Mouse (Mus musculus): ENCODE data around the gene Olfr1145. TPM values are rescaled to one million over a fixed set of nuclear protein-coding genes. Genes with fewer than 3 reads are reported as not detected.

Olfr1145 gene
- polyA plus RNA-seq (2015; fragmentation: Nextera tagmentation; extraction: Ambion mirVana): not detected in 2 replicates

DNA sequence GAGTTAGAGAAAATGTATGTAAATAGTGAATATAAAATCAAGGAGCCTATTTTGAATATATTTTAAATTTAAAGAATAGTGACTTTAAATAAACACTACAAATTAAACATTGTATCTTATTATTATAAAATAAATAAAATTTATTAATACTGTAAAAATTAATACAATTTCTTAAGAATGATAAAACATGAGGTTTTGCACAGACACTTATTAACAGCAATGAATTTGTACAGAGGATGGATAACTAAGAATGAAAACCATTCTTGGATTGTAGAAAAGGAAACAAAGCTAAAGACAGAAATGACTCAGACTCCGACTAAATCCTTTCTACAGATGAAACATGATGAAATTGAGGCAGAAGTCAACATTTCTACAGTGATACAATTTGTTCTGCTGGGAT, at the start of gene Olfr1145:
Gene Olfr1145, plus strand, starts transcription at position 301 of the 400 bp plus-strand sequence.
- Histone ChIP-seq H3K4me2 (replicated peaks) (no peak within 1 kb of the TSS), H3K36me3 (no peaks in the 10 kb centered on the region), H3K9ac (no peak within 1 kb of the TSS), H3K4me1 (replicated peaks) (no peaks in the 10 kb centered on the region), H3K27ac (no peak within 1 kb of the TSS), H3K27me3 (replicated peaks) (no peaks in the 10 kb centered on the region), H3K9me3 (no peaks in the 10 kb centered on the region), H3K4me3 (replicated peaks) (no peak within 1 kb of the TSS)
- WGBS: 79% methylated on average over 1 of the region's 1 CpGs
- no peak for ATAC-seq

DNA sequence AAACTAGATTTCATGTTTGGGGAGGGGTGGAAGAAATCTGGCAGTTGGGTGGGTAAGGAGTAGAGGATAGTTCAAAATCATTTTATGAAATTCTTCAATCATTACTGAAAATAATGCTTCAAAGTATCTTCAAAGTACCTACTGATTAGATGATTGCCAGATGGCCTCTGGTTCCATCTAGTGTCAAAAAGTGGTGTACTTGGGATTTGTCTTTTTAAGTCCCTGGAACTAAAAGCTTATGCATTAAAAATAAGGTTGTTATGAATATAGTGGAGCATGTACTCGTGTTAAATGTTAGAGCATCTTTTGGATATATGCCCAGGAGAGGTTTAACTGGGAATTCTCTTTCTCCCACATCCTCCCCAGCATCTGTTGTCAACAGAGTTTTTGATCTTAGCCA, 33.5 kb upstream of the Olfr1145 start:
- Histone ChIP-seq H3K27ac (no peak overlapping the region), H3K9ac (no peak overlapping the region), H3K9me3 (no peaks in the 10 kb centered on the region), H3K36me3 (no peaks in the 10 kb centered on the region), H3K4me1 (replicated peaks) (no peaks in the 10 kb centered on the region), H3K4me2 (replicated peaks) (no peak overlapping the region), H3K27me3 (replicated peaks) (no peaks in the 10 kb centered on the region), H3K4me3 (replicated peaks) (no peak overlapping the region)
- WGBS: 36% methylated on average over 1 of the region's 1 CpGs
- no peak for ATAC-seq

DNA sequence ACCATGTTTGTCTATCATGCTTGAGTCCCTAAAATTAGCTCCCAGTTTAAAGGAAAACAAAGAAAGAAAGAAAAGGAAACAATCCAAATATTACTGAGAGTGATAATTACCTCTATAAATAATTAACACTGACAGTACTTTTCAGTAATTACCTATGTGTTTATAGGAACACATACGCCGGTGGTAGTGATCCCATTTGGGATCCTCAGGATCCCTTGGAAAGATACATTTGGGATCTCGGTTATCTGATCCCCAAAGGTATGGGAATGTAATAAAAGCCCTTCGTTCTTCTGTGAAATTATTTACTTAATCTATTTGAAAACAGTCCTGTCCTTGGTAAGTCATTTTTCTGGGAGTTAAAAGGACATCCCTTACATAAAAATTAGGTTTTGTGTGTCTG, 30.4 kb upstream of the Olfr1145 start, which contains the start of gene Olfr152:
Gene Olfr152, plus strand, starts transcription at position 301 of the 400 bp plus-strand sequence.
- no peak within 1 kb of the TSS for H3K9ac ChIP-seq
- no peaks in the 10 kb centered on the region for H3K9me3 ChIP-seq
- H3K4me2 ChIP-seq (replicated peaks): no peak within 1 kb of the TSS
- no peak within 1 kb of the TSS for H3K27ac ChIP-seq
- H3K4me1 ChIP-seq (replicated peaks): no peaks in the 10 kb centered on the region
- ATAC-seq: no peak
- H3K4me3 ChIP-seq (replicated peaks): no peak within 1 kb of the TSS
- 74% methylated on average over 4 of the region's 4 CpGs for WGBS
- H3K27me3 ChIP-seq (replicated peaks): no peaks in the 10 kb centered on the region
- no peaks in the 10 kb centered on the region for H3K36me3 ChIP-seq

DNA sequence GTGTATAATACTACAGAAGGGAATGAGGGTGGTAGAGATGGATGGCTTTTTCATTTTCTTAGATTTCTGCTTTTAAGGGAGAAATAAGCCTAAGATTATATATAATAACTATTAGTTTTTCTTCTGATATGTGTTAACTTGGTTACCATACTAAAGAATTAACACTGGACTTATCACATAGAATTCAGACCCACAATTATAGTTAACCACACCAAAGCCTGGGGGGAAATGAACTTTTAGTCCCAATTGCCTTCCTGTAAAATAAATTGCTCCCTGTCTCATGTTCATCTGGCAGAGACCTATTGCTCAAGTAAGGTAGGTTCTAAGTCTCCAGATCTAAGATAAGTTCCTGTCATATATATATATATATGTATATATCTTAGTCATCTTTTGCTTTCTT, 9.3 kb upstream of the Olfr1145 start, which contains the start of gene Olfr1143:
Gene Olfr1143, plus strand, starts transcription at position 301 of the 400 bp plus-strand sequence.
- Histone ChIP-seq H3K36me3 (no peaks in the 10 kb centered on the region), H3K27ac (no peak within 1 kb of the TSS), H3K9me3 (no peaks in the 10 kb centered on the region), H3K9ac (no peak within 1 kb of the TSS), H3K4me1 (replicated peaks) (no peaks in the 10 kb centered on the region), H3K4me2 (replicated peaks) (no peak within 1 kb of the TSS), H3K27me3 (replicated peaks) (no peaks in the 10 kb centered on the region), H3K4me3 (replicated peaks) (no peak within 1 kb of the TSS)
- ATAC-seq: no peak

DNA sequence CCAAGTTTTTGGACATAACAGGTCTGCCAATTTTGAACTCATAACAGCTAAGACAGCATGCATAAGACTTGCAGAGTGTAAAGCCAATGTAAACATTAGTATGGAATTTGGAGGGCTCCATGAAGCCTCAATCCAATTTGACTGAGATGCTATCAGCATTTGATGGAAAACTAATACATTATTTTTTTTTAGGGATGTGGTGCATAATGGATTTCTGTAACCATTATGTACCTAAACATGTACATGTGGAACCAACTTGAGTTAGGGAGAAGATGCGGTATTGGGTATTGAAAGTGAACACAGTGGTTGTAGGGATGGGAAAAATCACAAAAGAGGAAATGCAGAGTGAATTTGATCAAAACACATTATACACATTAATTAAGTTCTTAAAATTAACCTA, 20.6 kb downstream of the Olfr1145 start, which contains the start of gene Olfr1148:
Gene Olfr1148, plus strand, starts transcription at position 301 of the 400 bp plus-strand sequence.
- Histone ChIP-seq H3K36me3 (no peaks in the 10 kb centered on the region), H3K9ac (no peak within 1 kb of the TSS), H3K4me1 (replicated peaks) (no peaks in the 10 kb centered on the region), H3K4me3 (replicated peaks) (no peak within 1 kb of the TSS), H3K27me3 (replicated peaks) (no peaks in the 10 kb centered on the region), H3K9me3 (no peaks in the 10 kb centered on the region), H3K27ac (no peak within 1 kb of the TSS), H3K4me2 (replicated peaks) (no peak within 1 kb of the TSS)
- WGBS: 94% methylated on average over 1 of the region's 1 CpGs
- ATAC-seq: no peak

DNA sequence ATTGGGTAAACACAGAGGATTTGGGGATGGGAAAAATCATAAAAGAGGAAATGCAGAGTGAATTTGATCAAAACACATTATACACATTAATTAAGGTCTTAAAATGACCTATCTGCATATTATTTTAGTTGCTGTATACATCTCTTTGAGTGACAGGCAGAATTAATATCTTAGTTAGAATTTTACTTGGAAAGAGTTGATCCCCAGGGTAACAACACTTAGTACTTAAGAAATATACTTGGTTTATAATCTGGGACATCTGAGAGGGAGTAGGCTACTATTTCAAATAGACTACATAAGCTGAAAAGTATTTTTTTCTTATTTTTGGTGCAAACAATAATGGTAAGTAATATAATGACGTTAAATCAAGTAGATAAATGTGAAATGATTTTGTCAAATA, 34.1 kb downstream of the Olfr1145 start, which contains the start of gene Olfr1150-ps1:
Gene Olfr1150-ps1, plus strand, starts transcription at position 301 of the 400 bp plus-strand sequence.
- H3K4me1 ChIP-seq (replicated peaks): no peaks in the 10 kb centered on the region
- H3K4me3 ChIP-seq (replicated peaks): no peak within 1 kb of the TSS
- WGBS: 79% methylated on average over 1 of the region's 1 CpGs
- H3K9me3 ChIP-seq: no peaks in the 10 kb centered on the region
- ATAC-seq: no peak
- H3K9ac ChIP-seq: no peak within 1 kb of the TSS
- H3K27me3 ChIP-seq (replicated peaks): no peaks in the 10 kb centered on the region
- no peak within 1 kb of the TSS for H3K4me2 ChIP-seq (replicated peaks)
- no peaks in the 10 kb centered on the region for H3K36me3 ChIP-seq
- H3K27ac ChIP-seq: no peak within 1 kb of the TSS

DNA sequence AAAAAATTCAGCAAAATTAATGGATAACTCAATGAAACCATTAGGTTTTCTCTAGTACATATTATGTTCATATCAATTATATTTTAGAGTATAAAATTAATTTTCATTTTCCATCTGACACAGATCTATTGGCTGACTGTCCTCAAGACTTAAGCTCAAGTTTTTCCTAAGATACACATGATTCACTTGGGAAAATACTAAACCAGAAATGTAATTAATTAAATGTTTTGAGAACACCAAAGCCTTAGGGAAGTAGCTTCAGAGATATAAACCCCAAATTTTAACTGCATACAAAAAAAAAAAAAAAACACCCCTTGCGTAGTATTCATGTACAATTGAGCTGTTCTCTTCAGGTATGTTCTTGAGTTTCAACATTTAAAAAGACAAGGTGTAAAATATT, 45.9 kb downstream of the Olfr1145 start, which contains the start of gene Olfr1151:
Gene Olfr1151, plus strand, starts transcription at position 301 of the 400 bp plus-strand sequence.
- Histone ChIP-seq H3K9me3 (no peaks in the 10 kb centered on the region), H3K27me3 (replicated peaks) (no peaks in the 10 kb centered on the region), H3K4me1 (replicated peaks) (no peaks in the 10 kb centered on the region), H3K4me2 (replicated peaks) (no peak within 1 kb of the TSS), H3K9ac (no peak within 1 kb of the TSS), H3K36me3 (no peaks in the 10 kb centered on the region), H3K4me3 (replicated peaks) (no peak within 1 kb of the TSS), H3K27ac (no peak within 1 kb of the TSS)
- WGBS: 94% methylated on average over 1 of the region's 1 CpGs
- no peak for ATAC-seq

Other genes starting within 250 kb of the Olfr1145 start
- gene Olfr1129, start 235.9 kb upstream of the Olfr1145 start, polyA plus RNA-seq (2015; fragmentation: Nextera tagmentation; extraction: Ambion mirVana): not detected in 2 replicates
- not detected in 2 replicates for gene Olfr1130, start 203.6 kb upstream of the Olfr1145 start, polyA plus RNA-seq (2015; fragmentation: Nextera tagmentation; extraction: Ambion mirVana)
- gene Olfr1131, start 182.7 kb upstream of the Olfr1145 start, polyA plus RNA-seq (2015; fragmentation: Nextera tagmentation; extraction: Ambion mirVana): not detected in 2 replicates
- not detected in 2 replicates for gene Olfr1132, start 172.3 kb upstream of the Olfr1145 start, polyA plus RNA-seq (2015; fragmentation: Nextera tagmentation; extraction: Ambion mirVana)
- not detected in 2 replicates for gene Olfr1133, start 162.4 kb upstream of the Olfr1145 start, polyA plus RNA-seq (2015; fragmentation: Nextera tagmentation; extraction: Ambion mirVana)
- not detected in 2 replicates for gene Olfr1134, start 151.4 kb upstream of the Olfr1145 start, polyA plus RNA-seq (2015; fragmentation: Nextera tagmentation; extraction: Ambion mirVana)
- not detected in 2 replicates for gene Olfr1135, start 136.2 kb upstream of the Olfr1145 start, polyA plus RNA-seq (2015; fragmentation: Nextera tagmentation; extraction: Ambion mirVana)
- not detected in 2 replicates for gene Olfr1136, start 115.9 kb upstream of the Olfr1145 start, polyA plus RNA-seq (2015; fragmentation: Nextera tagmentation; extraction: Ambion mirVana)
- gene Olfr1137, start 96.6 kb upstream of the Olfr1145 start, polyA plus RNA-seq (2015; fragmentation: Nextera tagmentation; extraction: Ambion mirVana): not detected in 2 replicates
- not detected in 2 replicates for gene Olfr1138, start 69.8 kb upstream of the Olfr1145 start, polyA plus RNA-seq (2015; fragmentation: Nextera tagmentation; extraction: Ambion mirVana)
- not detected in 2 replicates for gene Olfr1140, start 66.1 kb upstream of the Olfr1145 start, polyA plus RNA-seq (2015; fragmentation: Nextera tagmentation; extraction: Ambion mirVana)
- gene Olfr1141, start 55.8 kb upstream of the Olfr1145 start, polyA plus RNA-seq (2015; fragmentation: Nextera tagmentation; extraction: Ambion mirVana): not detected in 2 replicates
- gene Olfr152, start 30.3 kb upstream of the Olfr1145 start, polyA plus RNA-seq (2015; fragmentation: Nextera tagmentation; extraction: Ambion mirVana): not detected in 2 replicates
- not detected in 2 replicates for gene Olfr1143, start 9.2 kb upstream of the Olfr1145 start, polyA plus RNA-seq (2015; fragmentation: Nextera tagmentation; extraction: Ambion mirVana)
- not detected in 2 replicates for gene Olfr1148, start 20.7 kb downstream of the Olfr1145 start, polyA plus RNA-seq (2015; fragmentation: Nextera tagmentation; extraction: Ambion mirVana)
- gene Olfr1150-ps1, start 34.2 kb downstream of the Olfr1145 start, polyA plus RNA-seq (2015; fragmentation: Nextera tagmentation; extraction: Ambion mirVana): not detected in 2 replicates
- not detected in 2 replicates for gene Olfr1151, start 46.0 kb downstream of the Olfr1145 start, polyA plus RNA-seq (2015; fragmentation: Nextera tagmentation; extraction: Ambion mirVana)
- gene Olfr1152, start 56.7 kb downstream of the Olfr1145 start, polyA plus RNA-seq (2015; fragmentation: Nextera tagmentation; extraction: Ambion mirVana): not detected in 2 replicates
- not detected in 2 replicates for gene Olfr1153, start 85.1 kb downstream of the Olfr1145 start, polyA plus RNA-seq (2015; fragmentation: Nextera tagmentation; extraction: Ambion mirVana)
- not detected in 2 replicates for gene Olfr1154, start 95.3 kb downstream of the Olfr1145 start, polyA plus RNA-seq (2015; fragmentation: Nextera tagmentation; extraction: Ambion mirVana)
- gene Olfr1155, start 135.3 kb downstream of the Olfr1145 start, polyA plus RNA-seq (2015; fragmentation: Nextera tagmentation; extraction: Ambion mirVana): not detected in 2 replicates
- gene Olfr1156, start 143.3 kb downstream of the Olfr1145 start, polyA plus RNA-seq (2015; fragmentation: Nextera tagmentation; extraction: Ambion mirVana): not detected in 2 replicates
- gene Olfr1157, start 158.5 kb downstream of the Olfr1145 start, polyA plus RNA-seq (2015; fragmentation: Nextera tagmentation; extraction: Ambion mirVana): not detected in 2 replicates
- gene Olfr74, start 164.8 kb downstream of the Olfr1145 start, polyA plus RNA-seq (2015; fragmentation: Nextera tagmentation; extraction: Ambion mirVana): not detected in 2 replicates
- not detected in 2 replicates for gene Olfr1158, start 180.3 kb downstream of the Olfr1145 start, polyA plus RNA-seq (2015; fragmentation: Nextera tagmentation; extraction: Ambion mirVana)
- not detected in 2 replicates for gene Olfr1160, start 198.4 kb downstream of the Olfr1145 start, polyA plus RNA-seq (2015; fragmentation: Nextera tagmentation; extraction: Ambion mirVana)
- not detected in 2 replicates for gene Olfr1161, start 213.0 kb downstream of the Olfr1145 start, polyA plus RNA-seq (2015; fragmentation: Nextera tagmentation; extraction: Ambion mirVana)
- not detected in 2 replicates for gene Olfr73, start 227.9 kb downstream of the Olfr1145 start, polyA plus RNA-seq (2015; fragmentation: Nextera tagmentation; extraction: Ambion mirVana)
- not detected in 2 replicates for gene Olfr1162, start 241.3 kb downstream of the Olfr1145 start, polyA plus RNA-seq (2015; fragmentation: Nextera tagmentation; extraction: Ambion mirVana)